Mouse (Mus musculus): ENCODE results near the gene Cep131. TPM values are rescaled to one million over a fixed set of nuclear protein-coding genes. Genes with fewer than 3 reads are reported as not detected.
A peak's percentile ranks its signal among the peaks of the same experiment; 100 is the strongest.

Cep131 gene
- polyA plus RNA-seq, 1 experiment from 2014 or later: 28.1 TPM

GRCm38 (mm10) chr11:120048252-120048556, 38.4 kb downstream of the Cep131 start:
- peak overlapping the region; percentile 95 for H3K4me2 ChIP-seq (replicated peaks; ENCODE audit: low read depth, low read length)
- peak overlapping the region; percentile 23; the same call in 1 of the 2 replicates for H3K9ac ChIP-seq (ENCODE audit: low read depth, low read length)
- peak overlapping the region; percentile 15; the same call in 1 of the 2 replicates for H3K4me3 ChIP-seq (ENCODE audit: low read length)
- peaks cover 25% of the 10 kb centered on the region for H3K27me3 ChIP-seq (ENCODE audit: control insufficient read depth, insufficient read depth, low read length)
- no peak for ATAC-seq (ENCODE audit: low FRiP score, low TSS enrichment)
- H3K36me3 ChIP-seq (ENCODE audit: control insufficient read depth, insufficient read depth, low read length): no peaks in the 10 kb centered on the region
- peaks cover 19% of the 10 kb centered on the region for H3K4me1 ChIP-seq (ENCODE audit: control insufficient read depth, insufficient read depth, low read length)
- 4% methylated on average over 23 of the region's 23 CpGs for WGBS
- no peaks in the 10 kb centered on the region for H3K9me3 ChIP-seq (ENCODE audit: control insufficient read depth, low read length)
- no peak overlapping the region for H3K27ac ChIP-seq (ENCODE audit: low read depth, low read length)

- ATAC-seq (ENCODE audit: low FRiP score, low TSS enrichment): 0 out of 2 replicates have a peak, but pooled peaks have one; percentile 26
- peak overlapping the region; percentile 60; the same call in 1 of the 2 replicates for H3K9ac ChIP-seq (ENCODE audit: low read depth, low read length)
- H3K4me1 ChIP-seq (ENCODE audit: control insufficient read depth, insufficient read depth, low read length): peaks cover 19% of the 10 kb centered on the region
- 11% methylated on average over 23 of the region's 23 CpGs for WGBS
- H3K27me3 ChIP-seq (ENCODE audit: control insufficient read depth, insufficient read depth, low read length): peaks cover 25% of the 10 kb centered on the region
- H3K4me2 ChIP-seq (replicated peaks; ENCODE audit: low read depth, low read length): peak overlapping the region; percentile 95
- no peak overlapping the region for H3K27ac ChIP-seq (ENCODE audit: low read depth, low read length)
- peak overlapping the region; percentile 58 for H3K4me3 ChIP-seq (ENCODE audit: low read length)
- H3K9me3 ChIP-seq (ENCODE audit: control insufficient read depth, low read length): no peaks in the 10 kb centered on the region
- no peaks in the 10 kb centered on the region for H3K36me3 ChIP-seq (ENCODE audit: control insufficient read depth, insufficient read depth, low read length)
Observed at GRCm38 (mm10) chr11:120047531-120048251, 38.9 kb downstream of the Cep131 start.

- H3K27me3 ChIP-seq (ENCODE audit: control insufficient read depth, insufficient read depth, low read length): peaks cover 25% of the 10 kb centered on the region
- peak within 1 kb of the TSS; percentile 60; the same call in 1 of the 2 replicates for H3K9ac ChIP-seq (ENCODE audit: low read depth, low read length)
- H3K4me2 ChIP-seq (replicated peaks; ENCODE audit: low read depth, low read length): peak within 1 kb of the TSS; percentile 95
- WGBS: 1% methylated on average over 57 of the region's 63 CpGs
- peaks cover 19% of the 10 kb centered on the region for H3K4me1 ChIP-seq (ENCODE audit: control insufficient read depth, insufficient read depth, low read length)
- H3K4me3 ChIP-seq (ENCODE audit: low read length): peak within 1 kb of the TSS; percentile 58
- 0 out of 2 replicates have a peak within 1 kb of the TSS, but pooled peaks have one; percentile 37 for H3K27ac ChIP-seq (ENCODE audit: low read depth, low read length)
- no peak for ATAC-seq (ENCODE audit: low FRiP score, low TSS enrichment)
- H3K36me3 ChIP-seq (ENCODE audit: control insufficient read depth, insufficient read depth, low read length): no peaks in the 10 kb centered on the region
- H3K9me3 ChIP-seq (ENCODE audit: control insufficient read depth, low read length): no peaks in the 10 kb centered on the region
Observed at GRCm38 (mm10) chr11:120046553-120047191, 40.0 kb downstream of the Cep131 start, which contains the start of gene Aatk. Gene Aatk, minus strand, starts transcription at chr11:120047167.

- no peaks in the 10 kb centered on the region for H3K9me3 ChIP-seq (ENCODE audit: control insufficient read depth, low read length)
- peak overlapping the region; percentile 95 for H3K4me2 ChIP-seq (replicated peaks; ENCODE audit: low read depth, low read length)
- H3K4me1 ChIP-seq (ENCODE audit: control insufficient read depth, insufficient read depth, low read length): peaks cover 19% of the 10 kb centered on the region
- no peaks in the 10 kb centered on the region for H3K36me3 ChIP-seq (ENCODE audit: control insufficient read depth, insufficient read depth, low read length)
- H3K27me3 ChIP-seq (ENCODE audit: control insufficient read depth, insufficient read depth, low read length): peaks cover 25% of the 10 kb centered on the region
- H3K9ac ChIP-seq (ENCODE audit: low read depth, low read length): peak overlapping the region; percentile 60; the same call in 1 of the 2 replicates
- H3K27ac ChIP-seq (ENCODE audit: low read depth, low read length): 0 out of 2 replicates have a peak overlapping the region, but pooled peaks have one; percentile 37
- peak overlapping the region; percentile 58 for H3K4me3 ChIP-seq (ENCODE audit: low read length)
- 47% methylated on average over 11 of the region's 11 CpGs for WGBS
- ATAC-seq (ENCODE audit: low FRiP score, low TSS enrichment): peak; percentile 50; the same call in 1 of the 2 replicates
Observed at GRCm38 (mm10) chr11:120045839-120046552, 40.6 kb downstream of the Cep131 start.

GRCm38 (mm10) chr11:120045341-120045740, 41.3 kb downstream of the Cep131 start:
- Histone ChIP-seq H3K4me1 (ENCODE audit: control insufficient read depth, insufficient read depth, low read length) (peaks cover 19% of the 10 kb centered on the region), H3K36me3 (ENCODE audit: control insufficient read depth, insufficient read depth, low read length) (no peaks in the 10 kb centered on the region), H3K9me3 (ENCODE audit: control insufficient read depth, low read length) (no peaks in the 10 kb centered on the region), H3K4me3 (ENCODE audit: low read length) (no peak overlapping the region), H3K9ac (ENCODE audit: low read depth, low read length) (no peak overlapping the region), H3K4me2 (replicated peaks; ENCODE audit: low read depth, low read length) (no peak overlapping the region), H3K27me3 (ENCODE audit: control insufficient read depth, insufficient read depth, low read length) (peaks cover 25% of the 10 kb centered on the region), H3K27ac (ENCODE audit: low read depth, low read length) (no peak overlapping the region)
- WGBS: 61% methylated on average over 4 of the region's 4 CpGs
- no peak for ATAC-seq (ENCODE audit: low FRiP score, low TSS enrichment)

- Histone ChIP-seq H3K9ac (ENCODE audit: low read depth, low read length) (no peak overlapping the region), H3K4me1 (ENCODE audit: control insufficient read depth, insufficient read depth, low read length) (peaks cover 10% of the 10 kb centered on the region), H3K27me3 (ENCODE audit: control insufficient read depth, insufficient read depth, low read length) (peaks cover 6% of the 10 kb centered on the region), H3K27ac (ENCODE audit: low read depth, low read length) (peak overlapping the region; percentile 24; the same call in 1 of the 2 replicates), H3K36me3 (ENCODE audit: control insufficient read depth, insufficient read depth, low read length) (no peaks in the 10 kb centered on the region), H3K4me3 (ENCODE audit: low read length) (no peak overlapping the region), H3K9me3 (ENCODE audit: control insufficient read depth, low read length) (no peaks in the 10 kb centered on the region), H3K4me2 (replicated peaks; ENCODE audit: low read depth, low read length) (no peak overlapping the region)
- no peak for ATAC-seq (ENCODE audit: low FRiP score, low TSS enrichment)
- WGBS: 76% methylated on average over 7 of the region's 7 CpGs
Observed at GRCm38 (mm10) chr11:120042141-120042838, 44.3 kb downstream of the Cep131 start.

GRCm38 (mm10) chr11:120041191-120042123, 45.2 kb downstream of the Cep131 start:
- no peak overlapping the region for H3K4me2 ChIP-seq (replicated peaks; ENCODE audit: low read depth, low read length)
- H3K4me1 ChIP-seq (ENCODE audit: control insufficient read depth, insufficient read depth, low read length): peaks cover 6% of the 10 kb centered on the region
- peak; percentile 24; the same call in 1 of the 2 replicates for ATAC-seq (ENCODE audit: low FRiP score, low TSS enrichment)
- H3K4me3 ChIP-seq (ENCODE audit: low read length): no peak overlapping the region
- H3K9me3 ChIP-seq (ENCODE audit: control insufficient read depth, low read length): no peaks in the 10 kb centered on the region
- peaks cover 4% of the 10 kb centered on the region for H3K27me3 ChIP-seq (ENCODE audit: control insufficient read depth, insufficient read depth, low read length)
- 57% methylated on average over 12 of the region's 13 CpGs for WGBS
- no peak overlapping the region for H3K9ac ChIP-seq (ENCODE audit: low read depth, low read length)
- H3K27ac ChIP-seq (ENCODE audit: low read depth, low read length): 0 out of 2 replicates have a peak overlapping the region, but pooled peaks have one; percentile 24
- H3K36me3 ChIP-seq (ENCODE audit: control insufficient read depth, insufficient read depth, low read length): no peaks in the 10 kb centered on the region

- 74% methylated on average over 8 of the region's 8 CpGs for whole genome bisulfite sequencing
- Histone ChIP-seq H3K9ac (ENCODE audit: low read depth, low read length) (no peak overlapping the region), H3K9me3 (ENCODE audit: control insufficient read depth, low read length) (no peaks in the 10 kb centered on the region), H3K27ac (ENCODE audit: low read depth, low read length) (no peak overlapping the region), H3K4me2 (replicated peaks; ENCODE audit: low read depth, low read length) (no peak overlapping the region), H3K36me3 (ENCODE audit: control insufficient read depth, insufficient read depth, low read length) (no peaks in the 10 kb centered on the region), H3K4me3 (ENCODE audit: low read length) (no peak overlapping the region), H3K27me3 (ENCODE audit: control insufficient read depth, insufficient read depth, low read length) (no peaks in the 10 kb centered on the region), H3K4me1 (ENCODE audit: control insufficient read depth, insufficient read depth, low read length) (no peaks in the 10 kb centered on the region)
- ATAC-seq (ENCODE audit: low FRiP score, low TSS enrichment): no peak
Observed at GRCm38 (mm10) chr11:120040440-120040839, 46.2 kb downstream of the Cep131 start.
